Mouse (Mus musculus): Measurements from ENCODE around the gene Selplg.

Selplg gene

GRCm38 (mm10) chr5:113861294-113861693 lies 28.9 kb upstream of the Selplg start:
- no peak for TF ChIP-seq GATA4 (IDR thresholded peaks at IDR 0.05; ENCODE audit: insufficient replicate concordance, low read length)

- no peak for TF ChIP-seq GATA4 (IDR thresholded peaks at IDR 0.05; ENCODE audit: insufficient replicate concordance, low read length)
Measured at GRCm38 (mm10) chr5:113858971-113859370, 26.5 kb upstream of the Selplg start.

- no peak for TF ChIP-seq GATA4 (IDR thresholded peaks at IDR 0.05; ENCODE audit: insufficient replicate concordance, low read length)
Measured at GRCm38 (mm10) chr5:113858550-113858949, 26.1 kb upstream of the Selplg start.

GRCm38 (mm10) chr5:113857631-113858030 lies 25.2 kb upstream of the Selplg start:
- no peak for TF ChIP-seq GATA4 (IDR thresholded peaks at IDR 0.05; ENCODE audit: insufficient replicate concordance, low read length)

GRCm38 (mm10) chr5:113856631-113857030 lies 24.2 kb upstream of the Selplg start:
- TF ChIP-seq GATA4 (IDR thresholded peaks at IDR 0.05; ENCODE audit: insufficient replicate concordance, low read length): no peak

- TF ChIP-seq GATA4 (IDR thresholded peaks at IDR 0.05; ENCODE audit: insufficient replicate concordance, low read length): no peak
Measured at GRCm38 (mm10) chr5:113855696-113856095, 23.3 kb upstream of the Selplg start.

- TF ChIP-seq GATA4 (IDR thresholded peaks at IDR 0.05; ENCODE audit: insufficient replicate concordance, low read length): no peak
Measured at GRCm38 (mm10) chr5:113855117-113855516, 22.7 kb upstream of the Selplg start.

- no peak for TF ChIP-seq GATA4 (IDR thresholded peaks at IDR 0.05; ENCODE audit: insufficient replicate concordance, low read length)
Measured at GRCm38 (mm10) chr5:113854494-113854893, 22.1 kb upstream of the Selplg start.

GRCm38 (mm10) chr5:113853541-113853940 lies 21.1 kb upstream of the Selplg start:
- TF ChIP-seq GATA4 (IDR thresholded peaks at IDR 0.05; ENCODE audit: insufficient replicate concordance, low read length): no peak

GRCm38 (mm10) chr5:113852463-113852862 lies 20.0 kb upstream of the Selplg start:
- no peak for TF ChIP-seq GATA4 (IDR thresholded peaks at IDR 0.05; ENCODE audit: insufficient replicate concordance, low read length)

GRCm38 (mm10) chr5:113850680-113851230 lies 18.3 kb upstream of the Selplg start:
- TF ChIP-seq GATA4 (IDR thresholded peaks at IDR 0.05; ENCODE audit: insufficient replicate concordance, low read length): no peak

GRCm38 (mm10) chr5:113847636-113848035 lies 15.2 kb upstream of the Selplg start:
- TF ChIP-seq GATA4 (IDR thresholded peaks at IDR 0.05; ENCODE audit: insufficient replicate concordance, low read length): no peak

- no peak for TF ChIP-seq GATA4 (IDR thresholded peaks at IDR 0.05; ENCODE audit: insufficient replicate concordance, low read length)
Measured at GRCm38 (mm10) chr5:113846656-113847055, 14.2 kb upstream of the Selplg start.

GRCm38 (mm10) chr5:113845627-113846026 lies 13.2 kb upstream of the Selplg start:
- TF ChIP-seq GATA4 (IDR thresholded peaks at IDR 0.05; ENCODE audit: insufficient replicate concordance, low read length): no peak

- TF ChIP-seq GATA4 (IDR thresholded peaks at IDR 0.05; ENCODE audit: insufficient replicate concordance, low read length): no peak
Measured at GRCm38 (mm10) chr5:113844721-113845120, 12.3 kb upstream of the Selplg start.

GRCm38 (mm10) chr5:113844106-113844505 lies 11.7 kb upstream of the Selplg start:
- TF ChIP-seq GATA4 (IDR thresholded peaks at IDR 0.05; ENCODE audit: insufficient replicate concordance, low read length): no peak

GRCm38 (mm10) chr5:113842906-113843305 lies 10.5 kb upstream of the Selplg start:
- TF ChIP-seq GATA4 (IDR thresholded peaks at IDR 0.05; ENCODE audit: insufficient replicate concordance, low read length): no peak
